In the genomic region with DNA sequence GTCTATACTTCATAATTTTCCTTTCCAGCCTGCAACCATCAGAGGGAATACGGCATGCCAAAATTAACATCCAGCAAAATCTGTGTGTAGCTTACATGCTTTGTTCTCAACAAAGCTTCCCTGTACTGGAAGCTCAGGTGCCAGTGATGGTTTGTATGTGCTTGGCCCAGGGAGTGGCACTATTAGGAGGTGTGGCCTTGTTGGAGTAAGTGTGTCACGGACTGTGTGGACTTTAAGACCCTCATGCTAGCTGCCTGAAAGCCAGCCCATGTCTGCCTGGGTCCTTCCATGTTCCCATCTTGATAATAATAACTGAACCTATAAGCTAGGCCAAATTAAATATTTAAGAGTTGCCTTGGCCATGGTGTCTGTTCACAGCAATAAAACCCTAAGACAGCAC, we compare ENCODE assay signal across 21 mouse cellular contexts. TPM values are rescaled to one million over a fixed set of nuclear protein-coding genes. Genes with fewer than 3 reads are reported as not detected.
A peak's percentile ranks its signal among the peaks of the same experiment; 100 is the strongest.
DNase-seq lines count a peak whose midpoint lies in the region; ATAC-seq and TF ChIP-seq lines count a peak whose summit lies in the region.
"Had no signal": no experiment of that assay in that cellular context is flagged by ENCODE, and none has a peak within 500 bp of the region (broad histone marks: within the 10 kb centered on the region; RNA-seq: fewer than 3 reads in every experiment).

No protein-coding gene starts in this region.

- 84% methylated on average over 2 of the region's 2 CpGs for WGBS in intestine, embryonic 16.5 days
- 83% methylated on average over 2 of the region's 2 CpGs for WGBS in intestine, embryonic 15.5 days

- TF ChIP-seq CTCF in gastrocnemius, adult 2 months (IDR thresholded peaks at IDR 0.05): no peak
- TF ChIP-seq CTCF in ES-Bruce4 (IDR thresholded peaks at IDR 0.05; ENCODE audit: low read depth, low read length): no peak

- no peak overlapping the region for H3K4me2 ChIP-seq in intestine, embryonic 16.5 days (ENCODE audit: low read depth, low read length)
- H3K4me2 ChIP-seq in intestine, embryonic 15.5 days (replicated peaks): no peak overlapping the region
- H3K4me2 ChIP-seq: embryonic facial prominence, embryonic 13.5 days; embryonic facial prominence, embryonic 15.5 days; forebrain, embryonic 12.5 days had no signal

- H3K9me3 ChIP-seq in intestine, embryonic 16.5 days (ENCODE audit: control insufficient read depth, low read length): no peaks in the 10 kb centered on the region
- H3K9me3 ChIP-seq in intestine, embryonic 15.5 days: no peaks in the 10 kb centered on the region
- H3K9me3 ChIP-seq in ES-Bruce4 (replicated peaks; ENCODE audit: control insufficient read depth, insufficient read depth, low read length, poor library complexity, severe bottlenecking): no peaks in the 10 kb centered on the region
- H3K9me3 ChIP-seq: embryonic facial prominence, embryonic 13.5 days; embryonic facial prominence, embryonic 15.5 days; forebrain, embryonic 10.5 days; forebrain, embryonic 12.5 days had no signal

- no peak for TF ChIP-seq EP300 in ES-Bruce4 (IDR thresholded peaks at IDR 0.05; ENCODE audit: insufficient read depth, low read depth, low read length)

- no peak for TF ChIP-seq POLR2A in ES-Bruce4 (IDR thresholded peaks at IDR 0.05; ENCODE audit: insufficient read depth, low read length)

- DNase-seq in gastrocnemius, adult 2 months: no peak
- no peak for DNase-seq in gastrocnemius, adult 18-20 months (ENCODE audit: low spot score)
- DNase-seq: adrenal gland, adult 2 months; adrenal gland, postnatal 10 days; adrenal gland, postnatal 25 days; cerebellum, adult 11 months; cerebellum, adult 18-20 months; cerebellum, adult 8-10 months; cerebellum, adult 9-11 months; cerebellum, postnatal 36 days; embryo, embryonic 11 days had no signal

- peak overlapping the region; percentile 13; the same call in 1 of the 2 replicates for H3K27ac ChIP-seq in gastrocnemius, adult 2 months
- H3K27ac ChIP-seq in intestine, embryonic 16.5 days (ENCODE audit: low read length): no peak overlapping the region
- no peak overlapping the region for H3K27ac ChIP-seq in intestine, embryonic 15.5 days
- peak overlapping the region; percentile 16; the same call in 1 of the 2 replicates for H3K27ac ChIP-seq in ES-Bruce4 (ENCODE audit: insufficient read depth, low read length)
- H3K27ac ChIP-seq: embryonic facial prominence, embryonic 13.5 days; embryonic facial prominence, embryonic 15.5 days; forebrain, embryonic 10.5 days; forebrain, embryonic 12.5 days had no signal

- intact Hi-C loops in gastrocnemius, adult 2 months (cut with DNase I): no loop called here

- ATAC-seq in intestine, embryonic 16.5 days: 0 out of 2 replicates have a peak, but pooled peaks have one; percentile 27
- ATAC-seq in intestine, embryonic 15.5 days: no peak; the same call in 1 of the 2 replicates
- ATAC-seq: forebrain, embryonic 16.5 days had no signal

- H3K36me3 ChIP-seq in intestine, embryonic 16.5 days (ENCODE audit: control insufficient read depth, insufficient read depth, low read length): peaks cover 13% of the 10 kb centered on the region; the same call in 1 of the 2 replicates
- H3K36me3 ChIP-seq in intestine, embryonic 15.5 days: peaks cover 43% of the 10 kb centered on the region
- H3K36me3 ChIP-seq in ES-Bruce4 (ENCODE audit: control insufficient read depth, insufficient read depth, low read length, poor library complexity, severe bottlenecking): peaks cover 94% of the 10 kb centered on the region

- H3K4me1 ChIP-seq in intestine, embryonic 16.5 days (ENCODE audit: control insufficient read depth, insufficient read depth, low read length): no peaks in the 10 kb centered on the region
- H3K4me1 ChIP-seq in intestine, embryonic 15.5 days (replicated peaks): no peaks in the 10 kb centered on the region
- peaks cover 6% of the 10 kb centered on the region for H3K4me1 ChIP-seq in ES-Bruce4 (ENCODE audit: control insufficient read depth, insufficient read depth, low read length)
- H3K4me1 ChIP-seq: embryonic facial prominence, embryonic 13.5 days; embryonic facial prominence, embryonic 15.5 days; forebrain, embryonic 10.5 days; forebrain, embryonic 12.5 days had no signal

- H3K9ac ChIP-seq in intestine, embryonic 16.5 days (ENCODE audit: low read depth, low read length): no peak overlapping the region
- H3K9ac ChIP-seq in intestine, embryonic 15.5 days: no peak overlapping the region
- H3K9ac ChIP-seq in ES-Bruce4 (ENCODE audit: low read depth, poor library complexity, severe bottlenecking): no peak overlapping the region
- H3K9ac ChIP-seq: embryonic facial prominence, embryonic 13.5 days; embryonic facial prominence, embryonic 15.5 days; forebrain, embryonic 12.5 days had no signal

- H3K4me3 ChIP-seq in gastrocnemius, adult 2 months: no peak overlapping the region
- H3K4me3 ChIP-seq in intestine, embryonic 16.5 days (ENCODE audit: low read length): no peak overlapping the region
- H3K4me3 ChIP-seq in intestine, embryonic 15.5 days (replicated peaks): no peak overlapping the region
- no peak overlapping the region for H3K4me3 ChIP-seq in ES-Bruce4 (ENCODE audit: low read depth, low read length)
- H3K4me3 ChIP-seq: embryonic facial prominence, embryonic 13.5 days; embryonic facial prominence, embryonic 15.5 days; erythroblast, embryonic 14.5 days; forebrain, embryonic 10.5 days; forebrain, embryonic 12.5 days had no signal

- no peaks in the 10 kb centered on the region for H3K27me3 ChIP-seq in intestine, embryonic 16.5 days (replicated peaks; ENCODE audit: control insufficient read depth, insufficient read depth, low read length)
- no peaks in the 10 kb centered on the region for H3K27me3 ChIP-seq in intestine, embryonic 15.5 days (replicated peaks)
- no peaks in the 10 kb centered on the region for H3K27me3 ChIP-seq in ES-Bruce4 (ENCODE audit: control insufficient read depth, insufficient read depth, low read length, poor library complexity, severe bottlenecking)
- H3K27me3 ChIP-seq: CH12.LX; embryonic facial prominence, embryonic 13.5 days; embryonic facial prominence, embryonic 15.5 days; forebrain, embryonic 12.5 days had no signal

RNA-seq across cellular contexts. Expression of a gene that starts 10.3 kb away (rescaled TPM):
- total RNA-seq in gastrocnemius, adult 2 months (2021): 100 to 1,000 TPM in 1 of 2 experiments, 10 to 100 TPM in 1; 92.0 to 104 TPM
- total RNA-seq in gastrocnemius, adult 18-20 months (2021): 100 to 1,000 TPM in 1 of 2 experiments, 10 to 100 TPM in 1; 98.0 to 115 TPM
- 314 and 329 TPM in 2 replicates for polyA plus RNA-seq in intestine, embryonic 16.5 days (2015; fragmentation: Nextera tagmentation; extraction: Ambion mirVana)
- polyA plus RNA-seq in intestine, embryonic 15.5 days (2015; fragmentation: Nextera tagmentation; extraction: Ambion mirVana): 295 and 300 TPM in 2 replicates
- polyA plus RNA-seq in ES-Bruce4 (2011; ENCODE audit: insufficient read depth, insufficient read length, low read depth, missing spikeins): 642 and 659 TPM in 2 replicates

RNA-seq across cellular contexts. Expression of a gene that starts 35.5 kb away (rescaled TPM):
- 1 to 10 TPM; 4.7 to 4.8 TPM for total RNA-seq in gastrocnemius, adult 2 months (2021)
- 1 to 10 TPM; 4.4 to 6.2 TPM for total RNA-seq in gastrocnemius, adult 18-20 months (2021)
- polyA plus RNA-seq in intestine, embryonic 16.5 days (2015; fragmentation: Nextera tagmentation; extraction: Ambion mirVana): 20.6 and 22.0 TPM in 2 replicates
- 24.8 and 30.0 TPM in 2 replicates for polyA plus RNA-seq in intestine, embryonic 15.5 days (2015; fragmentation: Nextera tagmentation; extraction: Ambion mirVana)
- polyA plus RNA-seq in ES-Bruce4 (2011; ENCODE audit: insufficient read depth, insufficient read length, low read depth, missing spikeins): 55.0 and 58.7 TPM in 2 replicates

Comparison
In these comparisons a context has a peak if more than half of its experiments do, and no peak if none do; other contexts are left out.
1. H3K27ac ChIP-seq: peak in gastrocnemius, adult 2 months (single experiment) and ES-Bruce4 (single experiment); none in intestine, embryonic 16.5 days (single experiment) and intestine, embryonic 15.5 days (single experiment).